Mouse (Mus musculus) myocyte (in vitro differentiated cells): ENCODE data around the gene Scfd1.

Experiments used
- CEBPB ChIP-seq: IDR thresholded peaks from 2 replicates; pipeline ENCODE4 v1.6.1; 2011; ENCODE audit warnings: mild to moderate bottlenecking, moderate library complexity; ENCODE audit not compliant: poor library complexity, insufficient read depth, severe bottlenecking
- MAX ChIP-seq: IDR thresholded peaks from one replicate; pipeline ENCODE4 v1.6.1; 2011; ENCODE audit warnings: low read depth, mild to moderate bottlenecking, control low read depth
- MYOD1 ChIP-seq, 3 experiments: IDR thresholded peaks; one replicate each; pipeline ENCODE4 v1.6.1; 2011; ENCODE audit warnings: control low read depth in 2 of 3, low read depth in 2 of 3, mild to moderate bottlenecking in 2 of 3, moderate library complexity in 1 of 3; ENCODE audit not compliant: insufficient read length in 2 of 3, control insufficient read depth in 1 of 3
- MYOG ChIP-seq, 3 experiments: IDR thresholded peaks; one replicate each; pipeline ENCODE4 v1.6.1; 2011; ENCODE audit warnings: control low read depth in 2 of 3, low read depth in 2 of 3, mild to moderate bottlenecking in 2 of 3; ENCODE audit not compliant: insufficient read length in 2 of 3, control insufficient read depth in 1 of 3, insufficient read depth in 1 of 3
- POLR2A ChIP-seq: IDR thresholded peaks from one replicate; pipeline ENCODE4 v1.6.1; 2011; ENCODE audit warnings: low read depth, mild to moderate bottlenecking, control low read depth, moderate library complexity; ENCODE audit not compliant: insufficient read length
- POLR2AphosphoS2 ChIP-seq: IDR thresholded peaks from one replicate; pipeline ENCODE4 v1.6.1; 2011; ENCODE audit warnings: low read depth, control low read depth; ENCODE audit not compliant: insufficient read length
- TCF12 ChIP-seq: IDR thresholded peaks from one replicate; pipeline ENCODE4 v1.6.1; 2011; ENCODE audit warnings: mild to moderate bottlenecking, control low read depth; ENCODE audit not compliant: poor library complexity, insufficient read depth, severe bottlenecking
- TCF3 ChIP-seq: IDR thresholded peaks from one replicate; pipeline ENCODE4 v1.6.1; 2011; ENCODE audit warnings: low read depth, control low read depth; ENCODE audit not compliant: insufficient read length
- USF1 ChIP-seq: IDR thresholded peaks from one replicate; pipeline ENCODE4 v1.6.1; 2011; ENCODE audit warnings: low read depth, mild to moderate bottlenecking, control low read depth, moderate library complexity

GRCm38 (mm10) chr12:51481246-51481645 lies 103.9 kb downstream of the Scfd1 start:
- TF ChIP-seq POLR2A: no peak
- TF ChIP-seq USF1: no peak
- TF ChIP-seq POLR2AphosphoS2: no peak
- TF ChIP-seq MYOD1 (IDR thresholded peaks at IDR 0.05; ENCODE audit: control insufficient read depth in 1 of 3, insufficient read length in 2 of 3, low read depth in 2 of 3): no peak
- no peak for TF ChIP-seq TCF12
- TF ChIP-seq TCF3: no peak
- TF ChIP-seq MAX: no peak
- no peak for TF ChIP-seq MYOG (IDR thresholded peaks at IDR 0.05; ENCODE audit: control insufficient read depth in 1 of 3, insufficient read depth in 1 of 3, insufficient read length in 2 of 3, low read depth in 2 of 3)
- TF ChIP-seq CEBPB: no peak
